Comparison of ENCODE assay signal across 23 mouse cellular contexts in genomic region chr5:36878801-36879200, GRCm38 (mm10). TPM values are rescaled to one million over a fixed set of nuclear protein-coding genes. Genes with fewer than 3 reads are reported as not detected.
"Had no signal": no experiment of that assay in that cellular context is flagged by ENCODE, and none has a peak within 500 bp of the region (broad histone marks: within the 10 kb centered on the region; RNA-seq: fewer than 3 reads in every experiment).

No protein-coding gene starts in this region.

- DNase-seq: kidney, postnatal 10 days; kidney, postnatal 36 days; left cerebral cortex, postnatal 4 days; liver, postnatal 0 days; lung, embryonic 14.5 days; right cerebral cortex, adult 18-20 months; right cerebral cortex, postnatal 14 days; right cerebral cortex, postnatal 4 days; thymus, adult 2 months; thymus, postnatal 14 days; thymus, postnatal 4 days had no signal

- H3K4me1 ChIP-seq: kidney, embryonic 15.5 days; limb, embryonic 12.5 days; limb, embryonic 15.5 days; midbrain, embryonic 15.5 days had no signal

- H3K4me2 ChIP-seq: kidney, embryonic 15.5 days; limb, embryonic 12.5 days; limb, embryonic 15.5 days; liver, embryonic 11.5 days; lung, embryonic 14.5 days; midbrain, embryonic 12.5 days; midbrain, embryonic 15.5 days; neural tube, embryonic 12.5 days; neural tube, embryonic 15.5 days had no signal

- H3K9me3 ChIP-seq: kidney, embryonic 15.5 days; limb, embryonic 12.5 days; limb, embryonic 15.5 days; midbrain, embryonic 12.5 days; midbrain, embryonic 15.5 days; neural tube, embryonic 12.5 days; neural tube, embryonic 15.5 days had no signal

- H3K27me3 ChIP-seq: midbrain, embryonic 15.5 days; neural tube, embryonic 12.5 days; neural tube, embryonic 15.5 days had no signal

- H3K27ac ChIP-seq: kidney, embryonic 15.5 days; limb, embryonic 12.5 days; limb, embryonic 15.5 days; liver, embryonic 14.5 days; macrophage; midbrain, embryonic 12.5 days; midbrain, embryonic 15.5 days; neural tube, embryonic 12.5 days; neural tube, embryonic 15.5 days; stomach, postnatal 0 days had no signal

- H3K36me3 ChIP-seq: kidney, embryonic 15.5 days; limb, embryonic 12.5 days; limb, embryonic 15.5 days; midbrain, embryonic 12.5 days; midbrain, embryonic 15.5 days; neural tube, embryonic 12.5 days; neural tube, embryonic 15.5 days had no signal

- H3K4me3 ChIP-seq: kidney, embryonic 15.5 days; limb, embryonic 12.5 days; limb, embryonic 15.5 days; midbrain, embryonic 12.5 days; midbrain, embryonic 15.5 days; neural tube, embryonic 12.5 days; neural tube, embryonic 15.5 days had no signal

- ATAC-seq: liver, postnatal 0 days; lung, postnatal 0 days; midbrain, embryonic 15.5 days had no signal

- H3K9ac ChIP-seq: kidney, embryonic 15.5 days; limb, embryonic 12.5 days; limb, embryonic 15.5 days; liver, embryonic 14.5 days; liver, postnatal 0 days; lung, embryonic 14.5 days; midbrain, embryonic 12.5 days; midbrain, embryonic 15.5 days; neural tube, embryonic 12.5 days; neural tube, embryonic 15.5 days had no signal

RNA-seq across cellular contexts. Expression of gene Ppp2r2c, which starts 10.5 kb away (rescaled TPM):
- polyA plus RNA-seq: liver, embryonic 14.5 days; liver, postnatal 0 days; lung, postnatal 0 days; macrophage had no signal
